Mouse (Mus musculus): ENCODE measurements around the gene Stx12.
"Not testable (repeated sequence)": the region's sequence is repeated elsewhere in the genome, so short reads cannot be mapped to it uniquely, and the experiment has no call there.

The Stx12 gene

DNA sequence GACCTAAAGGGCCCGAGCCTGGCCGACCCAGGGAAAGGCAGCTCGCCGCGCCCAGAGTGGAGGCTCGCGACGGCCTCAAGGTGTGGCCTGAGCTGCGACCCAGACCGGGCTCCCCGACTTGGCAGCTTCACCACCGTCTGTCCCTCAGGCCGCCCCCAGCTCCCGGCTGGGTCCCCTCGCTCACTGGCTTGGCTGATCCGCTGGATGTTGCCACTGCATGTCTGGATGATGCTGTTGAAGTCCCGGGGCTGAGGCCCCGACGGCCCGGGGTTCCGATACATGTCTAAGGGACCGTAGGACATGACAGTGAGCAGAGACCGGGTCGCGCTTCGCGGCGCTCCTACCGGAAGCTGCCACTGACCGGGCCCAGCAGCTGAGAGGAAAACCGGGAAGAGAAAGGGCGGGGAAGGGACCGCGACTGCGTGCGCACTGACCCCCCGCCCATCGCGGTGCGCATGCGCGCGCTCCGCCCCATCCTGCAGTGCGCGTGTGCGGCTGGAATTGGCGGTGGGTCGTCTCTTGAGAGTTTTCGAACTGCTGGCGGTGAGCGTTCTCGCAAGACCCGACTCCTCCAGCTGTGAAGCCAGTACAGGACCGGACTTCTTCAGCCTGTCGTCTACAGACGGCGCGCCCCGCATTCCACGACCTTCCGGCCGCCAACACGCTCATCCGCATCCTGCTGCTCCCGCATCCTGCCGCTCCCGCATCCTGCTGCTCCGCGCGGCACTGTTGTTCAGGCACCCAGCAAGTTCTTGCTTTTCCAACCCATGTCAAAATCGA, at the start of gene Stx12:
TSS of gene Stx12 (minus strand) at position 446 of the 780 bp plus-strand sequence.
- peak; percentile 87 for DNase-seq (ENCODE audit: low read depth, low spot score)

DNA sequence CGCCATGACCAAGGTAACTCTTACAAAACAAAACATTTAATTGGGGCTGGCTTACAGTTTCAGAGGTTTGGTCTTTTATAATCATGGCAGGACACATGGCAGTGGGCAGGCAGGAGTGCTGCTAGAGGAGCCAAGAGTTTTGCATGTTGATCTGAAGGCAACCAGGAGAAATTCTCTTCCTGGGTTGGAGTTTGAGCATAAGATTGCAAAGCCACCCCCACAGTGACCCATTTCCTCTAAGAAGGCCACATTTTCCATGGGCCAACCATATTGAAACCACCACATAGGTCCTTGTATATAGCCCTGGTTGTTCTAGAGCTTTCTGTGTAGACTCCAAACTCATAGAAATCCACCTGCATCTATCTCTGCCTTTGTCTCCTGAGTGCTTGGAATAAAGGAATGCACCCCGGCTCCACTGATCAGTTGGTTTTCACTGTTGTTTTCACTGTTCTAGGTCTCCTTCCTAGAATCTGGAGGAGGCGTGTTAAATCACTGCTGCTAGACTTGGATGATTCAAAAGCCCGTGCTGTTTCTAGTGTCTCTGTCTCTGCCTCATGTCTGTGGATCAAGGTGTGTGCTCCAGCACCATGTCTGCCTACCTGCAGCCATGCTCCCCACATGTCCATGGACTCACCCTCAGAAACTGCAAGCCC, 48.6 kb upstream of the Stx12 start:
- DNase-seq (ENCODE audit: low read depth, low spot score), result peak; percentile 44

DNA sequence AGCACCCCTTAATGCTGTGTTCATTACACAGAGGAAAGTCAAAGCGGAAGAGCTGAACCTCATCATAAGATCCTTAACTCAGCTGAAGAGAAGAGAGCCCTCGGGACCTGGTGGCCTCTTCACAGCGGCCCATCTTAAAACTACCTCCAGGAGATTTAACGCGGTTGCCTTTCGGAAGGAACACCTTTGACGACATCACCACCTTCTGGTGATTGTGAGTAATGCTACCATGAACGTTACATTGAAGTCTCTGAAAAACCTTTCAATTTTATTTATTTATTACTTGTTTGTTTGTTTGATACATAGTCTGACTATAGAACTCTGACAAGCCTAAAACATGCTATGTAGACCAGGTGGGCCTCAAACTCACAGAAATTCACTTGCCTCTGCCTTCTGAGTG, 46.5 kb upstream of the Stx12 start:
- DNase-seq (ENCODE audit: low read depth, low spot score), result peak; percentile 75

DNA sequence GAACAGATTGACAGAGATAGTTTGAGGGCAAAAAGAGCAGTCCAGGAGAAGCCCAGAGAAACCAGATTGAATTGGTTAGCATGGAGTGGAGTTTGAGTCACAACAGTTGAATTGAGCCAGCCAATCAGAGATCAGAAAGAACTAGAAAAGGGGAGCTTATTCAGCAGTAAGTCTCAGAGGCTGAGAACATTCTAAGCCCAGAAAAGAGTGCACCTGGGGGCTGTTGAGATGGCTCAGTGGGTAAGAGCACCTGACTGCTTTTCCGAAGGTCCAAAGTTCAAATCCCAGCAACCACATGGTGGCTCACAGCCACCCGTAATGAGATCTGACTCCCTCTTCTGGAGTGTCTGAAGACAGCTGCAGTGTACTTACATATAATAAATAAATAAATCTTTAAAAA, 42.2 kb upstream of the Stx12 start:
- not testable (repeated sequence) for DNase-seq (ENCODE audit: low read depth, low spot score)

DNA sequence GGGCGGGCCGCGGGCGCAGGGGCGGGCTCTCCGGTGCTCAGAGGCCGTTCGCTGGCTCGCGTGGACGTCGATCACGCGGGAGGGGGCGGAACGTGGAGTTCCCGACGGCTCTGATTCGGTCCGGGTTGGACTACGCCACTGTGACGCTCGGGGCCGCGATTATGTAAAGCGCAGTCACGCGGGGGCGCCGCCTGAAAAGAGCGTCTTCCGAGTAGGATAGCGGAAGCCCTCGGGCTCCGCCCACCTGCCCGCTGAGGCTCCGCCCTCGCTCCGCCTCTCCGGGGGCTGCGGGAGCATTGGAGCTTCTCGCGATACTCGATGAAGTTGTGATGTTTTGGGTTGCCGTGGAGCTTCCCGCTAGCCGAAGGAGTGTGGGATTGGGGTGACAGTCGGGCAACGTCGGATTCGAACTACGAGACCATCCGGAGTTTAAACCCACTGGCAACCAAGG, 38.3 kb upstream of the Stx12 start, which contains the start of gene Fam76a:
TSS of gene Fam76a (minus strand) at position 1 of the 451 bp plus-strand sequence.
- peak; percentile 100 for DNase-seq (ENCODE audit: low read depth, low spot score)

DNA sequence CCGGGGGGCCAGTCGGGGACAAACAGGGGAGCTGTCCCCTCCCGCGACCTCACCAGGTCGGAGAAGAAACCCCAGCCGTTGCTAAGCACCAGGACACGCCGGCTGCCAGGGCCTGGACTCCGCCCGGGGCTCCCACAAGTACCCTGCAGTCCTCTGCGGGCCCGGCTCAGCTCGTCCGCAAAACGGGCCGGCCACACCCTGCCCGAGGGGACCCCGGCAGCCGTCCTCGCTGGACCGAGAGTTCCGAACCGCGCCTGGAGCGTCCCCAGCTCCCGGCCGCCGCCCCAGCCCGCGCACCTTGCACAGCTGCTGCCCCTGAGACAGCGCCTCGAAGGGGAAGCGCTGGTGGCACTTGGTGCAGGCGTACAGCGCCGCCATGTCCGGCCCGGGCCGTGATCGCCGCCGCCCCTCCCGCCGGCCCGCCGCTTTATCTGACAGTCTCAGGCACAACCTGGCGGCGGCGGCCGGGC, 37.8 kb upstream of the Stx12 start:
- DNase-seq (ENCODE audit: low read depth, low spot score), result no peak

DNA sequence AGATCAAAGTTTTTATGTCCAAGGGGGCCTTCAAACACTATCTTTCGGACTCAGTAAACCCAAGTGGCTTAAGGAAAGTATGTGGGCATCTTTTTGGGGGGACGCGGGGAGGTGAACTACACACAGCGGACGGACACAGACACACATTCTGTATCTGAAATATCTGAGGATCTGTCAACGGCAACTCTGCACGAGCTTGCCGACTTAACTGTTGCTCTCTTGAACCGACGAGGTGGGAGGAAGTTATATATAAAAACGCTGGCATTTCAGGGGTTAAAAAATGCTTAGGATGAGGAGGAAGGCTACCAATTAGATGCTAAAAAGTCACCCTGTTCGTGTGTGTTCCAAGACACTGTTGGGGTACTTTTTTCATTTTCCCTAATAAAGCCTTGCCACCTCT, 37.2 kb upstream of the Stx12 start:
- DNase-seq (ENCODE audit: low read depth, low spot score), result no peak

DNA sequence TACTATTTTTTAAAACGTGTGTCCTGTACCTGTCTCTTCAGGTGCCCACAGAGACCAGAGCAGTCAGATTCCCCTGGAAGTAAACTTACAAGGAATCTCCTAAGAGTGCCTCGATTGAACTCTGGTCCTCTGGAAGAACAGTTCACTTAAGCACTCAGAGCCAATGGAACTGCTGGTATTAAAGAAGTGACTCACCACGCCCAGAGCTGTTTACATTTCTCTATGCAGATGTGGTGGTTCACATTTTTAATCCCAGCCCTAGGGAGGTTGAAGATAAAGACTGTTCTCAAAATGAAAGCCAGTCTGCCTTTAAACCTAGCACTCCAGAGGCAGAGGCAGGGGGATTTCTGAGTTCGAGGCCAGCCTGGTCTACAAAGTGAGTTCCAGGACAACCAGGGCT, 35.9 kb upstream of the Stx12 start:
- DNase-seq (ENCODE audit: low read depth, low spot score), result no peak

DNA sequence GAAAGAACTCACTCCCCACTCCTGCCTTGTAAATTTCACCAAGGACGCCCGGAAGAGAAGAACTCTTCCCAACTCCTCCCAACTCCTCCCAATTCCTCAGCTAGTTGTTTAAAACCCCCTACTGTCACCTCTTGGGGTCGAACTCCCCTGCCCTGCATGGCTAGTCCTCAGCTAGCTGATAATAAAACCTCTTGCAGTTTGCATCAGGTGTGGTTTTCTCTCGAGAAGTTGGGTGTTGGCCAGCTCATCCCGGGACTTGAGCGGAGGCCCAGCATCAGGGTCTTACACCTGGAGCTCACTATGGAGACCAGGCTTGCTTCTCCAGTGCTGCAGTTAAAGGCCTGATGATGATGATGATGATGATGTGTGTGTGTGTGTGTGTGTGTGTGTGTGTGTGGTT, 34.2 kb upstream of the Stx12 start:
- DNase-seq (ENCODE audit: low read depth, low spot score), result not testable (repeated sequence)

DNA sequence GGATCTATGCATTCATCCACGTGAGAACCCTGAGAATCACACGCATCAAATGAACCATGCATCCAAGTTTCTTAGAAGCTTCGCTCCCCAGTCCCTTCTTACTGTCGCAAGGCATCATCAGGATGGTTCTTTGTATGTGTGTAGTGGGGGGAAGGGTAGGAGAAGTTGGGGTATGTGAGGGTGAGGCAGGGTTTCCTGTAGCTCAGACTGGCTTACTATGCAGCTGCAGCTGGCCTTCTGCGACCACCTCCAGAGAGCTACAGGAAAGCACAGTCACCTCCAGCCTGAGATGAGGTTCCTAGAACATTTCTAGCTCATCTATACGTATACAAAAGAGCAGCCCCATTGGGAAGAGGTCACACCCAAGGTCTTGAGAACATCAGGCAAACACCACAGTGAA, 27.8 kb upstream of the Stx12 start:
- DNase-seq (ENCODE audit: low read depth, low spot score), result no peak

DNA sequence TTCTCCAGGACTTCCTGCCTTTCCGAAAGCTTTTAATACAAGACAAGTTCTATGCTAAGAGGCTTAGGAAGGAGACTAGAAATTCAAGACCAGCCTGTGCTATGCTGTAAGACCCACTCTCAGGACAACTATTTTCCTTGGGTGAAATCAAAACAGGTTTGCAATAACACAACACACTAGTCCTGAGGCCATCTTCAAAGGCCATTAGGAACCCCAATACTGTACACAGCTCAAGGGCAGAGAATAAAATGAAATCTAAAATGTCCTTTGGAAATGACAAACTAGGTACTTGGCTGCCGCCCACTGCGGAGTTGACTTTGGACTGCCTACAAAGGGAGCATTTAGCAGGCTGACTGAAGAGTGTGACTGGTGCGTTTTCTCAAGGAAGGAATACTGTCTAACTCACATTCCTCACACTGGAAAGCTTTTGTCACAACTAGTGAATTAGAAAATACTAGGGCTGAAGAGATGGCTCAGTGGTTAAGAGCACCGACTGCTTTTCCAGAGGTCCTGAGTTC, 21.6 kb upstream of the Stx12 start:
- no peak for DNase-seq (ENCODE audit: low read depth, low spot score)

DNA sequence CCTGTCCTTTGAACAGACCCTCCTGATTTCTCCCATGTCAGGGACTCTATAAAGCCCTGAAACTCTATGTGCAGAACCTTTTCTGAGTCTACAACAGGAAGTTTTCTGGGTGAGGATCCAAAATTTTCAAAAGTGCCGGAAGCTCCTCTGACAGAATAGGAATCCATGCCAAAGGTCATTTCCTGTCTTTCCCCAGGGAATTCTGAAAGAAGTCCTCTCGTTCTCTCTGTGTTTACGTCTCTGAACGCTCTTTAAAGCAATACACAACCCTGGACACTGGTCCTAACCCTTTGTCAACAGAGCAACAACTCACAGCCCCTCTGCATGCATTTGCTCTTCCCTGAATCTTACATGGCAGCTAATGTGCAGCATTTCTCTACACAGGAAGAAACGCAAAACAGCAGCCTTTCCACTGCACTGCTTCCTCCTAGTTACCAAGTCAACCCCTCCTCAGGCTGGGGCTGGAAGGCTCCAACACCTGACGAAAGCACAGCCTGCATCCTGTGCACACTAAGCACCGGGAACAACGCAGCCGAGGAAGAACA, 20.5 kb upstream of the Stx12 start:
- no peak for DNase-seq (ENCODE audit: low read depth, low spot score)

DNA sequence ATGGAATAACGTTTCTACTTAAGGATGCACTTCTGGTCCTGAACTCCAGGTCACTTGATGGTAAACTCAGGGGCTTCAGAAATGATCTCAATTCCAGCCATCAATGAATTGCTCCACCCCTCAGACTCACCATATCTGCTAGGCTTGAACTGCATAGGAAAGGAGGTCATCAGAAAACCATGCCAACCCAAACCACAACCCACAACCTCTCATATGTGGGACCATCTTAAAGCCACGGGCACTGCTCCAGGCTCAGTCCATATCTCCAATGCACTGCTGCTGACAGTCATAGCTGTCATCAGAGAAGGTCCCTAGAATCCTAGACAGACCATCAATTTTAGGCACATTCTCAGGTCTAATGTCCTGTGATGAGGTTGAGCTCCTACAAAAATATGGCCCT, 19.8 kb upstream of the Stx12 start:
- no peak for DNase-seq (ENCODE audit: low read depth, low spot score)

DNA sequence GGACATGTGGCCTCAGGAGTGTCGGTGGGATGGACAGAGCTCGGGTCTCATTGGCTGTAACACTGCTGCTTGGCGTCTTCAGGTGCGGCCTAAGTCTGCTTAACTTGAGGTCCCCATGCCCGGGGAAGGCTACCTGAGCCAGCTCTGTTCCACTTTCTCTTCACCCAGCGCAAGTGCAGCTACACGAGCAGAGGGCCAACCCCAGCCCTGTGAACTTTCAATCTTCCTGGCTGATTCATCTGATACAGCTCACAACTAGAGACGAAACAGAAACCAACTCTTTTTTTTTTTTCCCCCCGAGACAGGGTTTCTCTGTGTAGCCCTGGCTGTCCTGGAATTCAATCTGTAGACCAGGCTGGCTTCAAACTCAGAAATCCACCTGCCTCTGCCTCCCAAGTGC, 13.9 kb upstream of the Stx12 start:
- peak; percentile 64 for DNase-seq (ENCODE audit: low read depth, low spot score)

DNA sequence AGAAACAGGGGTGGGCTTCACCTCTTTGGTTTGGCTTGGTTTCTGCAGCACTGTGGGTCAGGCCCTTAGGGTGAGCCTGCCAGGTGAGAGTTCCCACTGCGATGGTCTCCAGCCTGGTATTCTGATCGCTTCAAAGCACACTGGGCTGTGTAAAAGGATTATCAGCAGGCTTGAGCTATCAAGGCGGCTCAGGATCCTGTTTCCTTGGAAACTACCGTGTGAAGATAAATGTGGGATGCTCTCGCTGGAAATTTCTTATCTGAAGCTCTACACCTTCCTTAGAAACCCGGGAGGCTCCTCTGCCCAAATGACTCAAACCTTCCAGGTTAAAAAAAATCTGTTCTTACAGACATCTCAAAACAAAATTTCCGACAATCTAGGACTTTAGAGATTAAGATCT, 10.1 kb upstream of the Stx12 start:
- no peak for DNase-seq (ENCODE audit: low read depth, low spot score)

DNA sequence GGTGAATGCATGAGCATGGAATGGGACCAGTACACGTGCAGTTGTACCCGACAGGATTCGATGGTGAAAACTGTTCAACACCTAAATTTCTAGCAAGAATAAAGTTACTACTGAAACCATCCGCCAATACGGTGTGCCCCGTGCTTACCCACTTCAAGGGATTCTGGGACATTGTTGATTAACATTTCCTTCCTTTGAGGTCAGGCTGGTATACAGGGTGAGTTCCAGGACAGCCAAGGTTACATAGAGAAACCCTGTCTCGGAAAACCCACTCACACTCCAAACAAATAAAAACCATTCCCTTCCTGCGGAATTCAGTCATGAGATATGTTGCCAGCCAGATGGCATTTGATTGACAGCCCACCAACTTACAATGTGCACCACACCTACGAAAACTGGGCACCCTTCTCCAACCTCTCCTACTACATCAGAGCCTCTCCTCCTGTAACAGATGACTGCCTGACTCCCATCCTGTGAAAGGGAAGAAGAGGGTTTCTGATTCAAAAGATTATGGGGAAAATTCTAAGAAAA, 600 bp upstream of the Stx12 start:
- DNase-seq (ENCODE audit: low read depth, low spot score), result no peak

DNA sequence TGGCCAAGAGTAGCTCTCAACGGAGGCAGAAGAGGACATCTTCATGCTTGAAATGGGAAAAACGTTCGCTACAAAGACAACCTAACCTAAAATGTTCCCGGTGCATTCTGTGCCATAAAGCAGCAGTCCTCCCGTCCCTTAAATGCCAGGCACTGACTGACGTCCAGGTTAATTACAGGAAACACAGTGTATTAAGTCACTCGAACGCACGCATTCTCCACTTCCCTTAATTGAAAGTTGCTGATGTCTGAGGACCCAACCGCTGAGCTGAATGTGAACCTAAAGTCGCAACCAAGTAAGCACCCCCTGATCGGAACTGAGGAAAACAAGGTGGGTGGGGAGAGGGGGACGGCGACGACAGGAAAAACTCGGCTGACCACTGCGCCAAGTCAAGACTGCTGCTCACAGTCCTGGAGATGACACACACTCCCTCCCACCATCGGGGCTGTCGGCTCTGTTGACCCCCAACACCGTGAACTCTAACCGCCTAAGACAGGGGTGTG, 697 bp downstream of the Stx12 start:
- DNase-seq (ENCODE audit: low read depth, low spot score), result peak; percentile 41

DNA sequence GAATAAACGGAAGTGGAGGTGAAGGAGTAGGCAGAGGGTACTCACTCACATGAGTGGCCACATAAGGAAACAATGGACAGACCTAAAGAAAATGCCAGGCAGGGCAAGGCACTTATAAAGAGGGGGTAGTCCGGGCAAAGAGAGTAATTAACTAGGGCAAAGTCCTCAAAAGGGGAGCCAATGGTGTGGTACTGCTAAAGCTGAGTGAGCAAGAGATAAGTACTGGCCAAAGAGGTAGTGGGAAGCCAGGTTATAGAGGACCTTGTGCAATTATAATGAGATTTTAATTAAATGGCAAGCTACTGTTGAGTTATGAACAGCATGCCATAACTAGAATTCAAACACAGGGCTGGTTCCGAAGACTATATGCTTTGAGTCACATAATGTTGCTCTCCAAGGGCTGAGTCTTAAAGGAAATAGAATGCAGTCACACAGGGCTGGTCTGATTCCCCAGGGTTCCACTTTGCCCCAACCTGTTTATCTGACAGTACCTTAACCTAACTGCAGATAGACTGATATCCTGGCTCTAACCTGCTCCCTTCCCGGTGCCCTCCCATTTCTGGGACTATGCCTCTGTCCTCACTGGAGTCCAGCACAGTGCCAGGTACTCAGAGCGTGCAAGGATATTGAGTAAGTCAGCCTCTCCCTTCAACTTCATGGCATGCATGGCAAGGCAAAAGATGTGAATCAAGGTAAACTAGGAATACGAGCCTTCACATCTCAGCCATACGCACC, 9.8 kb downstream of the Stx12 start:
- no peak for DNase-seq (ENCODE audit: low read depth, low spot score)

DNA sequence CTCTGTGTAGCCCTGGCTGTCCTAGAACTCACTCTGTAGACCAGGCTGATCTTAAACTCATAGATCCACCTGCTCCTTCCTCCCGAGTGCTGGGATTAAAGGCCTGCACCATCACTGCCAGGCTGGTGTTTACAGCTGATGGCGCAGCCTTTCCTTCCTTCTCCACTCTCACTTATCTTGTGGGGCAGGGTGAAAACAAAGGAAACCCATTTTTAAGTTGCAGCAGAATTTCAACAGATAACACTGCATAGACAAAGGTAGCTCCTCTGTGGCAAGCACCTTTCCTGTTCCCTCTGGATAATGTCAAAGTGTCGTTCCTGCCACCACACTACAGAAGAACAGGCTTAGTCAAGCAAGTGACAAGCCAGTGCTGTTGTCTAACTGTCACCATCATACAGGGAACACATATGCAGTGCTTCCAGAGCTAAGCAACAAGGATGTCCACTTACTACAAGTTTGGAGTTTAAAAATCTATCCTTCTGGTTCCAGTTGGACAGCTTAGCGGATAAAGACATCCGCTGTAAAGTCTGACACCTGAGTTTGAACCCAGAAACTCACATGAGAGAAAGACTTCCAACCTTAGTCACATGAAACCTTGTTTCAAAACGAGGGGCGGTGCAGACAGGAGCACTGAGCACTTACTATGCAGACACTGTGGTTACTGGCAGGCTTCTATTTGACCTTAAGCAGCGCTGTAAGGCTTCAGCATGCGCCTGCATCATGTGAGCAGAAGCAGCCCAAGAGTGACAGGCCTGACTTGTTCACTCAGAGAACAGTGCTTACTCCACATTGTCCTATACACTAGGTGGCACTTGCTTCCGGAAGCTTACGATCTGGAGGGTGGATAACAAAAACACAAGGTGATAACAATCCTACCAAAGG, 10.6 kb downstream of the Stx12 start:
- no peak for DNase-seq (ENCODE audit: low read depth, low spot score)

DNA sequence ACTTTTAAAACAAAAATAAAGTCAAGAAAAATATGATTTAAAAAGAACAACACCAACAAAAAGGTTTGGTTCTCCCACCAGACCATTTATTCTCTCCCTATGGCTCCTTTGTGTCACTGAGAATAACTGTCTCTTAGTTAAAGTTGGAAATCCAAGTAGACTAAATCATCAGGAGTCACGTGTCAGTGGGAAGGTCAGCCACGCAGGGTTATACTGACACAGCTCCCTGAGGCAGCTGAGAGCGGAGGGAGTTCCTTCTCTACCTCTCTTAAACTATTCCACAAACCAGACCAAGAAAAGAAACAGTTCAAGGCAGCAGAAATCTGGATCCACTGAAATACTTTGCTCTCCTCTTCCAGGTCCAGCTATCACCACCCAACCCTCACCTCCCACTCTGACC, 13.2 kb downstream of the Stx12 start:
- no peak for DNase-seq (ENCODE audit: low read depth, low spot score)
